Mouse (Mus musculus) frontal cortex, postnatal 14 days (tissue): ENCODE data around the gene Hspa12b.

ENCODE experiments used
- DNase-seq, 2 experiments: peaks; one replicate each; pipeline ENCODE4 v3.0.0; 2022; ENCODE audit warnings: low spot score in 2 of 2

The Hspa12b gene

GRCm38 (mm10) chr2:131179246-131179886 is 52.3 kb downstream of the Hspa12b start:
- peak; percentile 40 to 62 for DNase-seq

GRCm38 (mm10) chr2:131179990-131180587 is 53.0 kb downstream of the Hspa12b start, which contains the start of gene Cenpb:
Gene Cenpb (minus strand): TSS chr2:131180067.
- peak; percentile 61 to 76 for DNase-seq

GRCm38 (mm10) chr2:131186343-131186742 is 59.3 kb downstream of the Hspa12b start:
- DNase-seq, result no peak

- DNase-seq, result peak; percentile 54 to 68
These were observed 59.9 kb downstream of the Hspa12b start, which contains the start of the genes Cdc25b and Spef1 for GRCm38 (mm10) chr2:131186771-131187601. Gene Cdc25b (plus strand): TSS chr2:131186949. Gene Spef1 (minus strand): TSS chr2:131187282.

GRCm38 (mm10) chr2:131187602-131187922 is 60.5 kb downstream of the Hspa12b start:
- DNase-seq, result no peak

GRCm38 (mm10) chr2:131188311-131188710 is 61.2 kb downstream of the Hspa12b start:
- DNase-seq, result no peak

- no peak for DNase-seq
These were observed 62.6 kb downstream of the Hspa12b start for GRCm38 (mm10) chr2:131189521-131190309.

- no peak for DNase-seq
These were observed 63.4 kb downstream of the Hspa12b start for GRCm38 (mm10) chr2:131190344-131191004.

GRCm38 (mm10) chr2:131191005-131191390 is 63.9 kb downstream of the Hspa12b start:
- DNase-seq, result no peak
